Mouse (Mus musculus): ENCODE measurements around the gene Hcn3. TPM values are rescaled to one million over a fixed set of nuclear protein-coding genes. Genes with fewer than 3 reads are reported as not detected.
"Not testable (repeated sequence)": the region's sequence is repeated elsewhere in the genome, so short reads cannot be mapped to it uniquely, and the experiment has no call there.

The Hcn3 gene
- total RNA-seq, 2 experiments from 2014 or later = 0.49 to 0.60 TPM

DNA sequence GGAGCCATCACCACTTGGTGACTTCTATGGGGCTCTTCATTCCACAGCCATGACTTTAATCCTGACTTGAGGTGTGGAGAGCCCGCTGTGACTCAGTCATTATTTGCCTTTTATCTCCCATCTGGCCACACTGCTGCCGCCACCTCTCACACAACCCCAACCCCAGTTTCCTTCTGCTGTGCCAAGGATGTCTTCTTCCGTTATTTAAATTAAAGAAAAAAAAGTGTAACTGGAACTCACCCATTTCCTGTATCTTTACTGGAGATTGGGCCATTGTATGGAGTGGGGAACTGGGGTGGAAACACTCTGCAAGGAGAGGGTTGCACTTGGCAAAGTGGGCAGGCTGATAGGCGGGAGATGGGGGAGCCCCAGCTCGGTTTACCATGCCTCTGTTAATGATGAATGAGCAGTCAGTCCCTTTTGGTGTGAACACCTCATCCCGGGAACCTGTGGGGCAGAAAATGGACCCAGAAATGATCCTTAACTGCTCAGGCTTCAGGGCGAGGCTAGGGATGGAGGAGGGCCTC is 22.6 kb upstream of the Hcn3 start:
- DNase-seq = no peak
- intact Hi-C loops (cut with DNase I) = no loop called here

DNA sequence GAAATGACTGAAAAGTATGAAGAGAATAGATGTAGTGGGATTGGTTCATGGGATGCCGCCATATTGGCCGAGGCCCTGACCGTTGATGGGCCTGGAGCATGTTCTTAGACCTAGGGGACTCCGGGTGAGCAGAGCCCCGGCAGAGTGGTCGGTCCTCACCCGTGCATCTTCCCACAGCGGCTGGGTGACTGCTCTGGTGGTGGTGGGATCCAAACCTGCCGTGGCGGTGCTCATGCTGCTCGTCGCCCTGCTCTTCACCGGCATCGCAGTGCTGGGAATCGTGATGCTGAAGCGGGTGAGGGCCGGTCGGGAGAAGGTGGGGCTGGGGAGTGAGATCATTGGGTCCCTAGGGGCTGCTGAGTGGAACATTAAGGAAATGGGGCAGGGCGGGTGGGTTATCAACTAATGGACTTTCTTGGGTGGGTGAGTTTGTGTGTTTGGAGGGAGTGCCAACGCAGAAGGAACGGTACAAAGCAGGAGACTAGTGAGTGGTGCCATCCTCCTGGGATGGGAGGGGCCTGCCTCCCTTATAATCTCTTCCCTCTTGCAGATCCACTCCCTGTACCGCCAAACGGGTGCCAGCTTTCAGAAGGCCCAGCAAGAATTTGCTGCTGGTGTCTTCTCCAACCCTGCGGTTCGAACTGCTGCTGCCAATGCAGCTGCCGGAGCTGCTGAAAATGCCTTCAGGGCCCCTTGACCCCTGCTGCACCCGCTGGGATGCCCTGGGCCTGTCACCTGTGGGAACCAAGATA is 21.9 kb upstream of the Hcn3 start:
- intact Hi-C loops (cut with DNase I) = no loop called here
- DNase-seq = no peak

DNA sequence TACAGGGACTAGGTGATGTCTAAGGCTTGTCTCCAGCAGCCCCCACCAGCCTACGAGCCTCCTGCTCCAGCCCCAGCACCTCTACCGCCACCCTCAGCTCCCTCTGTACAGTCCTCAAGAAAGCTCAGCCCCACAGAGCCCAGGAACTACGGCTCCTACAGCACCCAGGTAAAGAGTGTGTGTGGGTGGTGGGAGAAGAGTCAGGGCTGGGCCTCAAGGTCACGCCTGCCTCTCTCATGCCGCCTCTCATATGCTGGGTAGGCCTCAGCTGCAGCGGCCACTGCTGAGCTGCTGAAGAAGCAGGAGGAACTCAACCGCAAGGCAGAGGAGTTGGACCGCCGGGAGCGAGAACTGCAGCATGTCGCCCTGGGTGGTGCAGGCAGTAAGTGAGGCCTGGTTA is 19.1 kb upstream of the Hcn3 start:
- intact Hi-C loops (cut with DNase I) = no loop called here
- no peak for DNase-seq

DNA sequence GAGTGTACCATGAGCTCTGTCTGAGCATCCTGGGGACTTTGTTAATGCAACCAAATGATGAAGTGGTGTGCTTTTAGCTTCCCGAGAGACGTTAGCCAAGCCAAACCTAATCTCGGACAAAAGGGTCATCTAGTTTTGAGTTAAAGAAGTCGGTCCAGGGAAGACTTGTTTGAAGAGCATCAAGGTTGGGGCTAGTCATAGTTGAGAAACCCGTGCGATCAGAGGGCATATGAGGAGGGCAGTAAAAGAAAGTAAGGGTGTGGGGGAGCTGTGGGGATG is 18.1 kb upstream of the Hcn3 start:
- intact Hi-C loops (cut with DNase I) = no loop called here

DNA sequence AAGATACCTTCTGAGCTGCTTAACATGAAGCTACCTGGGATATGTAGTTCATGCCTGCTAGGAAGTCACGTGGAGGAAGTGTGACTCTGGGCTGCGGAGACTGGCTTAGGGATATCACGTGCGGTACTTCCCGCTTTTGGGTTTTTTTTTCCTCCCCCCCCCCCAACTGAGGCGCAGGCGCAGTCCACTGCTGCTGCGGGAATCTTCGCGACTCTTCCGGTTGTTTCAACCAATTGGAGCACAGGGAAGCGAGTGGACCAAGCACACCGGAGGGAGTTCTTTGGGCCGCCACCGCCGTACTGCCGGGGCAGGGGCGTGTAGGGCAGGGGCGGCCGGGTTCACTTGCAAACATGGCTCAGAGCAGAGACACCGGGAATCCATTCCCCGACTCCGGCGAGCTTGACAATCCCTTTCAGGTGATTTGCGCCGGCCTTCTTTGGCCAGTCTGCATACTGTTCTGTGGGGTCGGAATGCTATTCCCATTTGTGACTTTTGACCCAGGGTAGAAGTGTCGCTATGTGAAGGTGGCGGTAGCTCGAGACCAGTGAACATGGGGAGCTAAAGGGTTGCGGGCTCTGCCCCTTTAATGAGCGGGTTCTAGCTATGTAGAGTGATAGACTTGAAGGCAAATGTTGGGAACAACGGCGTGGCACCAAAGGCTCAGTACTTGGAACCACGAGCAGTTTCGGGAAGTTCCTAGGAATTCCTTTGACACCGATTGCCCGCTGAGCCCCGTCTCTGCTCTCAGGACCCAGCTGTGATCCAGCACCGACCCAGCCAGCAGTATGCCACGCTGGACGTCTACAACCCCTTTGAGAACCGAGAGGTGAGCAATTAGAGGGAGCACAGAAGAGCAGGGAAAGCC is 17.5 kb upstream of the Hcn3 start, which contains the start of gene Scamp3:
Gene Scamp3, plus strand, starts transcription at position 232 of the 865 bp plus-strand sequence.
- peak; percentile 83 to 84 for DNase-seq
- intact Hi-C loops (cut with DNase I) = no loop called here

More for the DNA sequence above, 18.1 kb upstream of the Hcn3 start:
- DNase-seq = no peak

DNA sequence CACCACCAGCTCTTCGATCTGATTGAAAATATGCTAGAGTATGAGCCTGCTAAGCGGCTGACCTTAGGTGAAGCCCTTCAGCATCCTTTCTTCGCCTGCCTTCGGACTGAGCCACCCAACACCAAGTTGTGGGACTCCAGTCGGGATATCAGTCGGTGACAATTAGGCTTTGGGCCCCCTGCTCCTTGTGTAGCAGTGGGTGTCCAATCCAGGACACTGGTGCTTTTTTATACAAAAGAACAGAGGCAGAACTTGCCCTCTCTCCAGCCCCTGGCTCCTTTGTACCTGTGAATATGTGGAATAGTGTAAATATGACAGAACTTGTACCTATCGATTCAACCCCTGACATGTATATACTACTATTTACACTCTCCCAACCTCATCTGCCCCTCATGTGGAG is 16.4 kb upstream of the Hcn3 start:
- intact Hi-C loops (cut with DNase I) = no loop called here

DNA sequence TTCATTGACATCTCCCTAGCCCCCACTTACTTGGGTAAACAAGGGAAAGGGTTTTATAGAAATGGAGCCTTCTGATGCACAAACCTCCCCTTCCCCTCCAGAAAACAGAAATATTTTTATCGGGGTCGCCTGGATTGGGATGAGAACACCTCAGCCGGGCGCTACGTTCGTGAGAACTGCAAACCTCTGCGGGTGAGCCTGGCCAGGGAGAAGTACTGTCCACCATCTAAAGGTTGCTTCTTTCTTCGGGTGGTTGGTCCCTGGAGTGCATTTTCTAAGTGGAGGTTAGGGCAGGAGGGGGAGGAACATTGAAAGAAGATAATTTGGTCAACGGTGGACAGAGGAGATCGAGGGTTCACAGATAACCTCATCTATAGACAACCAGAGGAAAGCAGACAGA is 15.5 kb upstream of the Hcn3 start:
- intact Hi-C loops (cut with DNase I) = no loop called here
- no peak for DNase-seq

More for the DNA sequence above, 16.4 kb upstream of the Hcn3 start:
- no peak for DNase-seq

DNA sequence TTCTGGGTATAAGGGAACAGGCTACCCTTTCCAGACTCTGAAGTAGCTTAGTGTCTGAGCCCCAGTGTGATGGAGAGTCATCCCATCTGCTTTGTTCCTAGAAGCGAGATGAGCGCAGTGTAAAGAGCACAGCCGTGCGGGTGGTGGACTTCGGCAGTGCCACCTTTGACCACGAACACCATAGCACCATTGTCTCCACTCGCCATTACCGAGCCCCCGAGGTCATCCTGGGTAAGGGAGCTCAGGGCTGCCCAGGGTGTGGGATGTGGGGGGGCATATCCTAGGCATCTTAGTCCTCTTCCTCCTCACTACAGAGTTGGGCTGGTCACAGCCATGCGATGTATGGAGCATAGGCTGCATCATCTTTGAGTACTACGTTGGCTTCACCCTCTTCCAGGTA is 14.8 kb upstream of the Hcn3 start:
- no peak for DNase-seq
- intact Hi-C loops (cut with DNase I) = no loop called here

DNA sequence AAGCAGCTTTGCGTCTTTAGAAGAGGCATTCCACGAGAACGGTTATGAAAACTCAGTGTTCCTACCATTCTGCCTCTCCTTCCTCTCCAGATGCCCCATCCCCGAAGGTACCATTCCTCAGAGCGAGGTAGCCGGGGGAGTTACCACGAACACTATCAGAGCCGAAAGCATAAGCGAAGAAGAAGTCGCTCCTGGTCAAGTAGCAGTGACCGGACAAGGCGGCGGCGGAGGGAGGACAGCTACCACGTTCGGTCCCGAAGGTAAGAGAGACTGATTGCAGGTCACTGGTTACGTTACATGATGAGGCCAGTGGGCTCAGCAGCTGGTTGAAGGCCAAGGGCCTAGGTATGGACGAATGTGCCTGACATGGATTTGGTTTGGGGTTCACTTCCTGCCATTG is 6.9 kb upstream of the Hcn3 start:
- DNase-seq = no peak
- intact Hi-C loops (cut with DNase I) = loop anchor here (5.0 kb wide), 1 partner anchor 65 kb away; the partner anchor contains the start of genes Fdps and Gm43738

DNA sequence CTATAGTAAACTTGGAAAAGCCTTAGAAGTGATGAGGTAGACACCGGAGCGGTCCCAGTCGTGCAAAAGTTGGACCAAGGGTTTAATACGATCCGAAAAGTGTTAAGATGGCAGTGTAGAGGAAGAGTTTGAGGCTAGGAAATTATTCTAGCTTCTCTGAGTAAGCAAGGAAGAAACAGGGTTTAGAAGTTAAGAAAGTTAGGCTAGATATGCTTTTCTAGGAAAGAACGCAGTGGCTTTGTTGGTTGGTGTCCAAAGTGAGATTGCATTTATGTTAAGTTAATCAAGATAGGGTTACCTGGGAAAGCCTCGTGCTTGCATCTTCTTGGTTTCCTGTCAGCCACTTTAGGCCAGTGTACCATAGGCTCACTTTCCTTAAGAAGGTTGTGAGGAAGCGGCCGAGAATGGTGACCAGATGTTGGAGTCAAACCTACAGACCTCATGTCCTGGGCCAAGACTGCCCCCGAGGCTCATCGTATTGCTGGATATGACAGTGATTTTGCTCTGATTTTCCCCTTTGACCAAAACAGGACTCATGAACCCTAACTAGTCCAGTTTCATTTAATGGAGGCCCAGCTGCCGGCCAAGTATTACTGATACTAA is 5.4 kb upstream of the Hcn3 start:
- intact Hi-C loops (cut with DNase I) = loop anchor here (2.0 to 5.0 kb wide), 2 partner anchors 49 to 63 kb away; partner anchors contain the start of genes Fdps, Gm43738 and Thbs3
- no peak for DNase-seq

DNA sequence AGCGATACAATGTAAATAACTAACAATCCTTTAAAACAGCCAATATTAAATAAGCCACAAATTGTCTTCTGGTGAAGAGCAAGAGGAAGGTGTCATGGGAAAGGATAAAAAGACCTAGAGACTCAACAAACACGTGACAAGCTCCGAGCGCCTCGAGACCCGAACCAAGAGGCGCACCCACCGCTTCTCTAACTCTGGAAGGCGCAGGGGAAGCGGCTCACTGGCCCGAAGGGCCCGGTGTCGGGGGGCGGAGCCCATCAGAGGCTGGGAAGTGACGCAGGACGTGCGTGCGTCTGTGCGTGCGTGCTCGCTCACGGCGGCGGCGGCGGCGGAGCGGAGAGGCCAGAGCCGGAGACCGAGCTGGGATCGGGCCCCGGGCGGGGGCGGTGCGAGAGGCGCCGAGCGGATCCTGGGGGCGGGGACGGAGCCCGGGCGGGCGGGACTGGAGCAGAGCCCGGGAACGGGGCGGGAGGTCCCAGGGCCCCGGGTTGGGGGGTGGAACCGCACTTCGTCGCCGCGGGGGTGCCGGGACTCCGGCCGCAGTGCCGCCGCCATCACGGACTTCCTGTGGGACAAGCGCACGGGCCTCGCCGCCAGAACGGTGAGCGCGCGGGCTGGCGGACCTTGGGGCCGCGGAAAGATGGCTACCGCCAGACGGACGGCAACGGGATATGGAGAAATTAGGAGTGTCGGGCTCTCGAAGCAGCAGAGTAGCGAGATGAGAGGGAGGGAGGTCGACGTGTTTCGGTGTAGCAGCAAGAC is 4.7 kb upstream of the Hcn3 start, which contains the start of gene Clk2:
Gene Clk2, plus strand, starts transcription at position 290 of the 762 bp plus-strand sequence.
- intact Hi-C loops (cut with DNase I) = loop anchor here (2.0 to 5.0 kb wide), 2 partner anchors 50 to 62 kb away; partner anchors contain the start of genes Fdps, Gm43738 and Thbs3
- peak; percentile 95 to 97 for DNase-seq

DNA sequence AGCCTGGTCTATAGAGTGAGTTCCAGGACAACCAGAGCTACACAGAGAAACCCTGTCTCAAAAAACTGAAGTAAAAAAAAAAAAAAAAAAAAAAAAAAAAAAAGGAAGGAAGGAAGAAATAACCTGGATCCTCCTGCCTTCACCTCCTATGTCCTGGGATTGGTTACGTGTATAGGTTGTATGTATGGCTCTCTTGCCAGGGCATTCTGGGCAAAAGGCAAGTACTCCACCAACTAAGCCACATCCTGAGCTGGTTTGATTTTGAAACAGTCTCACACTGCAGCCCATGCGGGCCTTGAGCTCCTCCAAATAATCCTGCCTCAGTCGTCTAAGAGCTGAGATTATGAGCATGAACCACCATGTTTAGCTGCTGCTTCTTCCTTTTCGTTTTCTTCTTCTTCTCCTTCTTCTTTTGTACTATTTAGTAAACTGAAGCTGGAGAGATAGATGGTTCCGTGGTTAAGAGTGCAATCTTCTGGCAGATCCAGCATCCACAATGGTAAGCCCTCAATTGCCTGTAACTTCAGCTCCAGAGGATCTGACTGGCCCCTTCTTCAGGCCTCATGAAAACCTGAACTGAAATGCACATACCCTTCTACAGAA is 3.7 kb upstream of the Hcn3 start:
- intact Hi-C loops (cut with DNase I) = loop anchor here (2.0 kb wide), 1 partner anchor 51 kb away; the partner anchor contains the start of gene Thbs3

DNA sequence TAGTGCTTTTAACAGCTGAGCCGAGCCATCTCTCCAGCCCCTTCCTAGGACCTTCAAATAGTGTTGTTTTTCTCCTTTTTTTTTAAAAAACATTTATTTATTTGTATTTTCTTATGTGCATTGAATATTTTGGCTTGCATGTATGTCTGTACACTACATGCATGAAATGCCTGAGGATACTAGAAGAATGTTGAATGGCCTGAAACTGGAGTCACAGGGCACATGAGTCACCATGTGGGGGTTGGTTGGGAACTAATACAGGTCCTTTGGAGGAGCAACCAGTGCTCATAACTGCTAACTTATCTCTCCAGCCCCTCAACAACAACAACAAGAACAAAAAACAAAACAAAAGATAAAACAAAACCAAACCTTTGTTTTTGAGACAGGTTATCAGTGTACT is 3.1 kb upstream of the Hcn3 start:
- intact Hi-C loops (cut with DNase I) = no loop called here
- DNase-seq = no peak

More for the DNA sequence above, 3.7 kb upstream of the Hcn3 start:
- no peak for DNase-seq

DNA sequence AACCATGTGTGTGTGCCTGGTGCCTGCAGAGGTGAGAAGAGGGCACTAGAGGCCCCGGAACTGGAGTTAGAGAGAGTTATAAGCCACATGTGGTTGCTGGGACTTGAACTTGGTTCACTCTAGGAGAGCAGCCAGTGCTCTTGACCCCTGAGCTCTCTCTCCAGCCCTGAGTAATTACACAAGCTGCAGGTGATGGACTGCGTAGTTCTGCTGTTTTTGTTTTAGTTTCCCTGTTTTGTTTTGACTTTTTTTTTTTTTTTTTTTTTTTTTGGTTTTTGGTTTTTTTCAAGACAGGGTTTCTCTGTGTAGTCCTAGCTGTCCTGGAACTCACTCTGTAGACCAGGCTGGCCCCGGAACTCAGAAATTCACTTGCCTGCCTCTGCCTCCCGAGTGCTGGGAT is 1.8 kb upstream of the Hcn3 start:
- intact Hi-C loops (cut with DNase I) = no loop called here
- no peak for DNase-seq

DNA sequence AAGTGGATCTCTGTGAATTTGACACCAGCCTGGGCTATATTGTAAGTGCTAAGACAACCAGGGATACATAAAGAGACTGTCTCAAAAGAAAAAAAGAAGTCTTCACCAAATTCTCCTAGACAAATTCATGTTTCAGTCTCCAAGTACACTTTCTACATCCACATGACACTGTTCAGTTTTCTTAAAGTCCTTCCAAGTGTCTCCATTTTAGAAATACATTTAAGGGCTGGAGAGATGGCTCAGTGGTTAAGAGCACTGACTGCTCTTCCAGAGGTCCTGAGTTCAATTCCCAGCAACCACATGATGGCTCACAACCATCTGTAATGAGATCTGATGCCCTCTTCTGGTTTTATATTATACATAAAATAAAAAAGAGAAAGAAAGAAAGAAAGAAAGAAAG is 1.2 kb upstream of the Hcn3 start:
- DNase-seq; intact Hi-C loops (cut with DNase I): not testable (repeated sequence)

DNA sequence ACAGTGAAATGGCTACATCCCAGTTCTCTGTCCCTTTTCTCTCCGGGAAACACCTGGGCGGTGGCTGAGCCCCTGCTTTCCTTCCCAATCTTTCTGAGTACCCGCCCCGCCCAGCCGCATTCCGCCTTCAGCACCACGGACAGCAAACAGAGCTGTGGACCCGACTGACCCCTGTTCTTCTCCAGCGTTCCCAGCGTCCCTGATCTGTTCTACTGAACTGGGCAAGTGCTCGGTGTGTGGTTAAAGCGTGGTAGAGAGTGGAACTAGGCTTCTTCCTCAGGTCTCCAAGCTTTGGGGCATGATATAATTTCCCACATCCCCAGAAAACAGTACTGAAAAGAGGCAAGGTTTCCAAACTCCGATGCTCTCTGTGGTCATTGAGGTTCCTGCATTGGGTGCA is 785 bp downstream of the Hcn3 start:
- DNase-seq = peak; percentile 68 to 80
- intact Hi-C loops (cut with DNase I) = loop anchor here (5.0 kb wide), 2 partner anchors 42 to 67 kb away; partner anchors contain the start of gene Rusc1

DNA sequence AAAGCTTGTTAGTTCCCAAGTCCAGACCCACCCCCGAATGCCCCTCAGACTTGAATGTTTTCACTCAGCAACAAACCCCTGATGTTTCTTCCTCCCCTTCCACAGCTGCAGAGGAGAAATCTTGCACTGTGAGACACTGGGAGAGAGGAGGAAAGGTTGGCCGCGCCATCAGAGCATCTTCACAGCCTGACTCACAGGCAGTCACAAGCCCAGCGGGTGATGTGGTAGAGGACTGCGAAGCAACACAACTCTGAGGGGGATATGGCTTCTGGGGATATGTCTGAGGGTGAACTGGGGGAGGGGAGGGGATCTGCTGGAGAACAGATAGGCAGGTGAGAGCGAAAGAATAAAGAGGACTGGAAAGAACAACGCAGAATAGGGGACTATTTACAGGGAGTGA is 1.3 kb downstream of the Hcn3 start:
- intact Hi-C loops (cut with DNase I) = loop anchor here (5.0 kb wide), 2 partner anchors 41 to 66 kb away; partner anchors contain the start of gene Rusc1
- DNase-seq = no peak

DNA sequence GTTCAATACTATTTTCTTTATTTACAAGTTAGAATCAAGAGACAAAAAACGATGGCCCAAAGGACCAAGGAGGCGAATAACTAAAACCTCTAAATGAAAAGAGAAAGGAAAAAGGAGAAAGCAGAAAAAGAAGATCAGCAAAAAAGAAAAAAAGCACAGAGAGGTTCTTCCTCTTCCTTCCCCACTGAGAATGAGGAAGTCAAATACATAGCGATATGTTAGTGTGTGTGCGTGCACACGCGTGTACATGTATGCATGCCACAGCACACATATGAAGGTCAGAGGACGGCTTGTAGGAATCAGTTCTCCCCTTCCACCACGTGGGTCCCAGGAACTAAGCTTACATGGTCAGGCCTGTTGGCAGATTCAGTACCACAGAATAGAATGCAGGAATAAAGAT is 3.0 kb downstream of the Hcn3 start:
- no peak for DNase-seq
- intact Hi-C loops (cut with DNase I) = loop anchor here (5.0 kb wide), 2 partner anchors 40 to 65 kb away; partner anchors contain the start of gene Rusc1

DNA sequence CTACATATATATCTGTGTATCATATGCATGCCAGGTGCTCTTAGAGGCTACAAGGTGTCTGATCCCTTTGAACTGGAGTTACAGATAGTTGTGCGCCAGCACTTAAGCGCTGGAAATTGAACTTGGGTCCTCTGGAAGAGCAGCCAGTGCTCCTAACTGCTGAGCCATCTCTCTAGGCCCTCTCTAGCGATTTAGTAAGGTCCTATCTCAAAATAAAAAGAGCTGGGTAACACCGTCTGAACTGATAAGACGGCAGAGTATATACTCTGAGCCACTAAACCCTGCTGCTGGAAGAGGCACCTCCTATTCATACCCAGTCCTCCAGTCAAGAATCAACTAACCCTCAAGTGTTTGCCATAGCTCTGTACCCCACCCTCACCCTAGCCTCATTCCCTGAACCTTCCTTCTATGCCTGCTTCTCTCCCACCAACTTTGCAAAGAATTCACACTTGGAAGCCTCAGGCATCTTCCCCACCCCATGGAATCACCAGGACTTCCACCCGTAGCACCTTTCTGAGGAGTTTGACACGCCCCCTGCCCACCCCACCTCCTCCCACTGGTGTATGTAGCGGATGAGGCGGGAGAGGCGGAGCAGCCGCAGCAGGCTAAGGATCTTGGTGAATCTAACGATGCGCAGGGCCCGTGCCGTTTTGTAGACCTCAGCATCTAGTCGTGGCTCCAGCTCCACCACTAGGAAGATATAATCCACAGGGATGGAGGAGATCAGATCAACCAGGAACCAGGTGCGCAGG is 7.7 kb downstream of the Hcn3 start:
- intact Hi-C loops (cut with DNase I) = no loop called here
- DNase-seq = no peak
